Mouse (Mus musculus) spleen, adult 2 months (tissue): ENCODE measurements around the gene Fbxl5.

ENCODE experiments used
- CTCF ChIP-seq: fragments of 200-500 bp; IDR thresholded peaks from 2 replicates; pipeline ENCODE4 v1.5.1; 2011; ENCODE audit warnings: mild to moderate bottlenecking, inconsistent platforms; ENCODE audit not compliant: insufficient read depth, insufficient read length, insufficient replicate concordance; ENCODE audit errors: extremely low read depth
- POLR2A ChIP-seq: fragments of 200-500 bp; IDR thresholded peaks from 2 replicates; pipeline ENCODE4 v1.6.1; 2011; ENCODE audit warnings: low read depth, low read length, inconsistent platforms

GRCm38 (mm10) chr5:43859663-43860062 lies 38.2 kb upstream of the Fbxl5 start:
- TF ChIP-seq POLR2A = no peak
- no peak for TF ChIP-seq CTCF
